In the genomic region with DNA sequence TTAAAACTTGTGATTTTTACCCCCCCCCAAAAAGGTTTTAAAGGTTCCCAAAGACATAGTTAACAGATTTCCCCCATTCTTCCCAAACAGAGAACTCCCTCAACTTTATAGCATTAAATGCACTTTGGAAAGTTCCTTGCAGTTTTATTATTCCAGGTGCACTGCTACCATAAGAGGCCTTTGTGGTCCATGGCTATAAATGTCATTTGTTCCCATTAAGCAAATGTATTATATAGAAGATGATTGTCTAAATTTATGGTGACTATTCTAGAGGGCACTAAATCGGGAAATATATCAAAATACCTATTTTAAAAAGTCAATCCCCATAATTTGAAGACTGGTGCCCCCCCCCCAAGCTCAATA, we compare ENCODE assay signal across 17 mouse cellular contexts.
"Had no signal": no experiment of that assay in that cellular context is flagged by ENCODE, and none has a peak within 500 bp of the region (broad histone marks: within the 10 kb centered on the region; RNA-seq: fewer than 3 reads in every experiment).

No protein-coding gene starts in this region.

- H3K4me2 ChIP-seq: heart, embryonic 11.5 days; heart, embryonic 13.5 days; heart, embryonic 15.5 days; hindbrain, embryonic 13.5 days; hindbrain, embryonic 15.5 days; liver, embryonic 11.5 days; liver, embryonic 13.5 days; liver, embryonic 15.5 days had no signal

- H3K27me3 ChIP-seq: heart, embryonic 13.5 days; heart, embryonic 15.5 days; hindbrain, embryonic 13.5 days; hindbrain, embryonic 15.5 days; liver, embryonic 13.5 days; liver, embryonic 15.5 days had no signal

- H3K4me1 ChIP-seq: heart, embryonic 15.5 days; hindbrain, embryonic 13.5 days; hindbrain, embryonic 15.5 days had no signal

- ATAC-seq: forebrain, embryonic 16.5 days; hindbrain, postnatal 0 days; liver, postnatal 0 days had no signal

- DNase-seq: gastrocnemius, postnatal 10 days; gastrocnemius, postnatal 25 days; liver; liver, embryonic 13.5 days; liver, postnatal 0 days had no signal

- H3K27ac ChIP-seq: heart, embryonic 13.5 days; heart, embryonic 15.5 days; hindbrain, embryonic 13.5 days; hindbrain, embryonic 15.5 days; hindbrain, postnatal 0 days; layer of hippocampus, adult 2 months; left cerebral cortex, adult 2 months; liver, embryonic 13.5 days; liver, embryonic 15.5 days had no signal

- H3K9me3 ChIP-seq: heart, embryonic 13.5 days; heart, embryonic 15.5 days; hindbrain, embryonic 13.5 days; hindbrain, embryonic 15.5 days; liver, embryonic 13.5 days; liver, embryonic 15.5 days had no signal

- H3K4me3 ChIP-seq: heart, adult 2 months; heart, embryonic 13.5 days; heart, embryonic 15.5 days; hindbrain, embryonic 13.5 days; hindbrain, embryonic 15.5 days; layer of hippocampus, adult 2 months; left cerebral cortex, adult 2 months; liver, embryonic 13.5 days; liver, embryonic 15.5 days had no signal

- H3K9ac ChIP-seq: heart, embryonic 13.5 days; heart, embryonic 15.5 days; hindbrain, embryonic 13.5 days; hindbrain, embryonic 15.5 days; liver, embryonic 13.5 days; liver, embryonic 15.5 days; liver, postnatal 0 days had no signal

- H3K36me3 ChIP-seq: hindbrain, embryonic 15.5 days; liver, embryonic 13.5 days; liver, embryonic 15.5 days had no signal
